Mouse (Mus musculus) granulocyte monocyte progenitor cell, adult 5-6 weeks (primary cell): Measurements from ENCODE around the gene Cdc14a. TPM values are rescaled to one million over a fixed set of nuclear protein-coding genes. Genes with fewer than 3 reads are reported as not detected.

ENCODE experiments used
- ATAC-seq: replicated peaks from 2 replicates; pipeline ENCODE4 v1.8.0; 2016; ENCODE audit warnings: mild to moderate bottlenecking, moderate TSS enrichment, inconsistent platforms; ENCODE audit not compliant: poor library complexity, severe bottlenecking
- total RNA-seq, 2 experiments: library from RNA; stranded (forward) in 1 of 2; stranded (reverse) in 1 of 2; fragments of 200-712, 200-1000 nt in 1 of 2; fragments of >200 nt in 1 of 2; fragmentation: Nextera tagmentation in 1 of 2; gene quantifications; 2 replicates each; pipeline ENCODE4 v1.2.3; 2014 to 2017

The Cdc14a gene
- total RNA-seq, 2 experiments from 2014 or later = 22.3 to 58.3 TPM

- no peak for ATAC-seq
These were observed 194.5 kb downstream of the Cdc14a start for GRCm38 (mm10) chr3:116229336-116229735.

- ATAC-seq = no peak
These were observed 195.2 kb downstream of the Cdc14a start for GRCm38 (mm10) chr3:116228360-116229245.

- no peak for ATAC-seq
These were observed 196.4 kb downstream of the Cdc14a start for GRCm38 (mm10) chr3:116227383-116227782.

GRCm38 (mm10) chr3:116226915-116227314 lies 196.9 kb downstream of the Cdc14a start:
- ATAC-seq = peak; percentile 78

Other genes starting within 250 kb of the Cdc14a start
- gene Gpr88, start 170.5 kb downstream of the Cdc14a start, total RNA-seq (2014; fragmentation: Nextera tagmentation) = not detected in 2 replicates
- gene Gpr88, start 170.5 kb downstream of the Cdc14a start, total RNA-seq (2017) = not detected in 2 replicates
- 32.5 and 53.8 TPM in 2 replicates for gene Rtca, start 84.2 kb upstream of the Cdc14a start, total RNA-seq (2014; fragmentation: Nextera tagmentation)
- 31.3 and 46.7 TPM in 2 replicates for gene Rtca, start 84.2 kb upstream of the Cdc14a start, total RNA-seq (2017)
- 19.1 and 19.5 TPM in 2 replicates for gene Dbt, start 89.0 kb upstream of the Cdc14a start, total RNA-seq (2014; fragmentation: Nextera tagmentation)
- 19.3 and 19.9 TPM in 2 replicates for gene Dbt, start 89.0 kb upstream of the Cdc14a start, total RNA-seq (2017)
- gene Lrrc39, start 138.9 kb upstream of the Cdc14a start, total RNA-seq (2014; fragmentation: Nextera tagmentation) = 0.39 and 1.2 TPM in 2 replicates
- 0.65 and 1.5 TPM in 2 replicates for gene Lrrc39, start 138.9 kb upstream of the Cdc14a start, total RNA-seq (2017)
- gene Sass6, start 170.9 kb upstream of the Cdc14a start, total RNA-seq (2014; fragmentation: Nextera tagmentation) = 31.2 and 35.0 TPM in 2 replicates
- gene Sass6, start 170.9 kb upstream of the Cdc14a start, total RNA-seq (2017) = 50.1 and 72.7 TPM in 2 replicates
- 33.7 and 47.5 TPM in 2 replicates for gene Trmt13, start 190.6 kb upstream of the Cdc14a start, total RNA-seq (2014; fragmentation: Nextera tagmentation)
- gene Trmt13, start 190.6 kb upstream of the Cdc14a start, total RNA-seq (2017) = 35.8 and 43.3 TPM in 2 replicates
- 52.3 and 64.6 TPM in 2 replicates for gene Mfsd14a, start 238.6 kb upstream of the Cdc14a start, total RNA-seq (2014; fragmentation: Nextera tagmentation)
- 67.0 and 95.5 TPM in 2 replicates for gene Mfsd14a, start 238.6 kb upstream of the Cdc14a start, total RNA-seq (2017)